Mouse (Mus musculus): Measurements from ENCODE around the gene Zfp982. TPM values are rescaled to one million over a fixed set of nuclear protein-coding genes. Genes with fewer than 3 reads are reported as not detected.
"Not testable (repeated sequence)": the region's sequence is repeated elsewhere in the genome, so short reads cannot be mapped to it uniquely, and the experiment has no call there.

Gene Zfp982
- total RNA-seq, 1 experiment = 40.5 TPM

DNA sequence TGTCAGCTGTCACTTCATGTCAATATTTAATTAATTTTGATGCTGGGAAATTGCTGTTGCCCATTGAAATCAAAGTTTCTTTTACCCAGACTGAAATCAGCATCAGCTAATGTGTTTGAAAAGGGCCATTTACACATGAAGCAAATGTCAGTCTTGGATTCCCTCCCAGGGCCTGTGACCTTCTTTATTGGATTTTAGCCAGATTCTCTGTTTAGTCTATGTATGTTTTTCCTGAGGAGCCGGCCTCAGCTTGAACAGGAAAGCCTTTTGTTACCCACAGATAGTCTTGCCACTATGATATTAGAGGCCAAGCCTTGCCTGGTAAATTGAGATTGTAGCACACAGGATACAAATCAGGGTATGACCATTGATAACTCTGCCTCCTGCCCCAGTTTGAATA is 66.9 kb downstream of the Zfp982 start:
- H3K9me3 ChIP-seq (ENCODE audit: control insufficient read depth, insufficient read depth, low read depth, low read length); DNase-seq (ENCODE audit: low read depth, low spot score); in situ Hi-C loops (cut with MboI; ENCODE audit: low sequenced_read_pairs in 2 of 2, unreplicated experiment in 2 of 2); H3K9ac ChIP-seq (ENCODE audit: insufficient read depth, low read depth, low read length, poor library complexity, severe bottlenecking); H3K36me3 ChIP-seq (ENCODE audit: control insufficient read depth, insufficient read depth, low read length, poor library complexity, severe bottlenecking); H3K4me3 ChIP-seq (ENCODE audit: insufficient read depth in 1 of 2, low read depth in 1 of 2, low read length in 2 of 2, poor library complexity in 1 of 2, severe bottlenecking in 1 of 2); H3K4me1 ChIP-seq (ENCODE audit: control insufficient read depth in 2 of 2, insufficient read depth in 2 of 2, low read length in 2 of 2, poor library complexity in 1 of 2): not testable (repeated sequence)
- H3K27ac ChIP-seq (ENCODE audit: insufficient read depth, low read depth, low read length, poor library complexity, severe bottlenecking) = peak overlapping the region; percentile 6; the same call in 1 of the 2 replicates

Other genes starting within 250 kb of the Zfp982 start
- 85.5 and 88.8 TPM in 2 replicates for gene Zfp988, start 186.7 kb upstream of the Zfp982 start, total RNA-seq (2012; rRNA removed)
- gene Zfp978, start 131.1 kb upstream of the Zfp982 start, total RNA-seq (2012; rRNA removed) = 233 and 297 TPM in 2 replicates
- gene Gm16503, start 47.8 kb downstream of the Zfp982 start, total RNA-seq (2012; rRNA removed) = 0.27 and 0.37 TPM in 2 replicates
- 45.4 and 52.0 TPM in 2 replicates for gene Zfp985, start 60.9 kb downstream of the Zfp982 start, total RNA-seq (2012; rRNA removed)
- 110 and 118 TPM in 2 replicates for gene Zfp979, start 150.1 kb downstream of the Zfp982 start, total RNA-seq (2012; rRNA removed)
- gene Zfp534, start 210.1 kb downstream of the Zfp982 start, total RNA-seq (2012; rRNA removed) = 66.5 and 71.2 TPM in 2 replicates

Measured in ES-E14 (cell line).